Mouse (Mus musculus) thymus, adult 2 months (tissue): ENCODE measurements around the gene 2210010C04Rik.

Source experiments
- CTCF ChIP-seq: fragments of 200-500 bp; IDR thresholded peaks from 2 replicates; pipeline ENCODE4 v1.5.1; 2012; ENCODE audit warnings: mild to moderate bottlenecking, control low read depth, low read length, moderate library complexity, borderline replicate concordance; ENCODE audit not compliant: control insufficient read depth, poor library complexity, insufficient read depth; ENCODE audit errors: extremely low read depth
- POLR2A ChIP-seq: fragments of 200-500 bp; IDR thresholded peaks from 2 replicates; pipeline ENCODE4 v1.6.1; 2012; ENCODE audit warnings: mild to moderate bottlenecking, low read length, control low read depth, moderate library complexity; ENCODE audit not compliant: control insufficient read depth, poor library complexity, insufficient read depth; ENCODE audit errors: extremely low read depth

- no peak for TF ChIP-seq CTCF
- no peak for TF ChIP-seq POLR2A
Measured at GRCm38 (mm10) chr6:41046553-41046952, 11.2 kb upstream of the 2210010C04Rik start.
